Mouse (Mus musculus) adrenal gland, adult 10 weeks (tissue): ENCODE results near the gene Tmod2. TPM values are rescaled to one million over a fixed set of nuclear protein-coding genes. Genes with fewer than 3 reads are reported as not detected.

ENCODE experiments used
- polyA plus RNA-seq: library from polyadenylated mRNA; stranded (reverse); fragments of 350-450 nt; fragmentation: Illumina TruSeq; extraction: RNeasy Lipid Tissue Mini Kit (QIAGEN cat#74804); gene quantifications from one replicate; pipeline ENCODE4 v1.2.3, GENCODE M21; 2014; ENCODE audit warnings: low read depth, low replicate concordance

Gene Tmod2
- 16.3 TPM for polyA plus RNA-seq

DNA sequence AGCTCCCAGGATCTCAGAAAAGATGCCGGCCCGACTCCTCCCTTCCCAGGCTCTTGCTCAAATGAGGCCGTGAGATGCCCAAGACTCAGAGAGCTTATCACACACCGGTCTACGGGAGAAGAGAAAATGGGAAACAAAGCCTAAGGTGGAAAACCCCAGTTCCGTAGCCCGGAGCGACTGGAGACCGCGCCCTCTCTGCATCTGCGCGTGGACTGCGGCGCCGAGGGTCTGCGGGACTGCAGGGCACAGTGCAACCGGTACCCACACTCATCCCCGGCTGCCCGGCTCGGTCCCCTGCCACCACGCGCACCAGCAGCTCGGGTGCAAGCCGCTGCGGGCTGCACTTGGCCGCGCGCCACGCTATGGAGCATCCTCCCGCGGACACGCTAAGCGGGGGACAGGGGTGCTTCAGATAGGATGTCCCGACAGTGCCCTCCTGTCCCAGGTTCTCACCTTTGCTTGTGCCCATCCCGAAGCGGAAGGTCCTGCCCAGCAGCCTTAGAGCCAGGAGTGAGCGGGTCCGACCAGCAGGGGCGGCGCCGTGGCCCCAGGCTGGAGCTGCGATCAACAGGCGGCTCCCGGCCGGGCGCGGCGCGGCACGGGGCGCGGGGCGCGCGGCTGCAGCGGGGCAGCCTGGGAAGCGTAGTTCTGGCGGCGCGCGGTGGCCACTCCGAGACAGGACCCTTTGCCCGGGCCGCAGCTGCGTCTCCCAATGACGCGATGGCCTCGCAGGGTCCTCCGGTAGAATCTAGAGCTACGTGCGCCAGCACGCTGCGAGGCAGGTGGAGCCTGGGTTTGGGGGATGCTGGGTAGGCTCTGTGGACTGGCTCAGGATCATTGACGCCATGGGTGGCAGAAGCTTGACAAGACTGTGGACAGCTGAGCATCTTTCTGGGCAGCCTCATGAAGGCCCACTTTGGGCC, at the start of gene Tmod2:
Tmod2 (minus strand) TSS at position 755 of the 923 bp plus-strand sequence.

GRCm38 (mm10) chr9:75625556-75626307, 14.6 kb upstream of the Tmod2 start, which contains the start of gene Lysmd2:
Gene Lysmd2, plus strand, starts transcription at chr9:75625741.

DNA sequence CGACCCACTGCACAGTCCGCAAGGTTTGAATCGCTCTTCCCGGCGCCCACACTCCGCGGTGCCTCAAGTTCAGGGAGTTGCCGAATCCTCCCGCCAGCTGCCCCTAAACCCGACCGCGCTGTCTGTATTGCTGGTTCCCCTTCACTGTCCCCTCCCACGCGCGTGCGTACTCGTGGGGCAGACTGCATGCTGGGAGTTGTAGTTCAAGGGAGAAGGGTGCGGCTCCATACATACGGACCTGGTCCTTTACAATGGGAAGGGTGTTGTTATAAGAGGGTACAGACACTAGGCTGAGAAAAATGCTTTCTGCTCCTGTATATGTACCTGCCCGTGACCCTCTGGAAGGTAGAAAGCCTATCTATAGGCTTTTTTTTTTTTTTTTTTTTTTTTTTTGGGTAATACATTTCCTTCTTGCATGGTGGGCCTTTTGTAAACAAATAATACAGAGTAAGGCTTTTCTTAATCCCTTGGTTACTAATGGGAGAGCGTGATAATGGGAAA, 51.6 kb downstream of the Tmod2 start, which contains the start of gene Tmod3:
Tmod3 (minus strand) TSS at position 146 of the 501 bp plus-strand sequence.

Other genes with a start within 250 kb of the Tmod2 start
- gene Mapk6, start 201.3 kb downstream of the Tmod2 start, polyA plus RNA-seq, result 53.3 TPM
- gene Leo1, start 169.8 kb downstream of the Tmod2 start, polyA plus RNA-seq, result 48.3 TPM
- gene Tmod3, start 51.7 kb downstream of the Tmod2 start, polyA plus RNA-seq, result 109 TPM
- 18.7 TPM for gene Lysmd2, start 14.4 kb upstream of the Tmod2 start, polyA plus RNA-seq
- 76.4 TPM for gene Scg3, start 72.7 kb upstream of the Tmod2 start, polyA plus RNA-seq
- gene Bmp5, start 164.0 kb upstream of the Tmod2 start, polyA plus RNA-seq, result 5.1 TPM